Comparison of ENCODE assay signal across 8 mouse cellular contexts in genomic region chr4:43058392-43058752, GRCm38 (mm10). TPM values are rescaled to one million over a fixed set of nuclear protein-coding genes. Genes with fewer than 3 reads are reported as not detected.
DNase-seq lines count a peak whose midpoint lies in the region; ATAC-seq and TF ChIP-seq lines count a peak whose summit lies in the region.

No protein-coding gene starts in this region.

- no peaks in the 10 kb centered on the region for H3K9me3 ChIP-seq in heart, embryonic 10.5 days
- no peaks in the 10 kb centered on the region for H3K9me3 ChIP-seq in limb, embryonic 15.5 days
- H3K9me3 ChIP-seq in stomach, postnatal 0 days (ENCODE audit: control insufficient read depth, low read length) = no peaks in the 10 kb centered on the region

- no peaks in the 10 kb centered on the region for H3K36me3 ChIP-seq in heart, embryonic 10.5 days
- H3K36me3 ChIP-seq in testis, adult 2 months (ENCODE audit: control insufficient read depth, insufficient read depth, low read length) = no peaks in the 10 kb centered on the region
- H3K36me3 ChIP-seq in limb, embryonic 15.5 days = no peaks in the 10 kb centered on the region
- H3K36me3 ChIP-seq in stomach, postnatal 0 days (ENCODE audit: control insufficient read depth, insufficient read depth, low read length) = no peaks in the 10 kb centered on the region

- no peak for DNase-seq in heart, embryonic 10.5 days (ENCODE audit: low spot score)
- DNase-seq in heart, adult 18-20 months = no peak
- DNase-seq in testis, postnatal 14 days (ENCODE audit: low spot score) = no peak
- no peak for DNase-seq in stomach, postnatal 0 days (ENCODE audit: low spot score)
- DNase-seq in cerebellum, adult 8-10 months = no peak
- DNase-seq in thymus, adult 18-20 months = no peak

- peak overlapping the region; percentile 99 for H3K4me2 ChIP-seq in limb, embryonic 15.5 days
- H3K4me2 ChIP-seq in stomach, postnatal 0 days (replicated peaks; ENCODE audit: low read depth) = peak overlapping the region; percentile 78

- H3K4me3 ChIP-seq in heart, embryonic 10.5 days = peak overlapping the region; percentile 77
- peak overlapping the region; percentile 97 for H3K4me3 ChIP-seq in testis, adult 2 months (ENCODE audit: control insufficient read depth, low read depth, low read length)
- H3K4me3 ChIP-seq in limb, embryonic 15.5 days = peak overlapping the region; percentile 63
- peak overlapping the region; percentile 78 for H3K4me3 ChIP-seq in stomach, postnatal 0 days (ENCODE audit: low read depth, low read length)

- WGBS in heart, embryonic 10.5 days = 22% methylated on average over 8 of the region's 8 CpGs
- WGBS in limb, embryonic 15.5 days = 17% methylated on average over 8 of the region's 8 CpGs
- 24% methylated on average over 8 of the region's 8 CpGs for WGBS in stomach, postnatal 0 days

- peaks cover 16% of the 10 kb centered on the region; the same call in 1 of the 2 replicates for H3K27me3 ChIP-seq in heart, embryonic 10.5 days (ENCODE audit: insufficient read depth, poor library complexity, severe bottlenecking)
- no peaks in the 10 kb centered on the region for H3K27me3 ChIP-seq in testis, adult 2 months (ENCODE audit: control insufficient read depth, insufficient read depth, low read length)
- peaks cover 27% of the 10 kb centered on the region for H3K27me3 ChIP-seq in limb, embryonic 15.5 days
- H3K27me3 ChIP-seq in stomach, postnatal 0 days (ENCODE audit: control insufficient read depth, insufficient read depth, low read length) = no peaks in the 10 kb centered on the region

- no peak overlapping the region for H3K9ac ChIP-seq in limb, embryonic 15.5 days
- no peak overlapping the region for H3K9ac ChIP-seq in stomach, postnatal 0 days (ENCODE audit: low read length)

- ATAC-seq in limb, embryonic 15.5 days (ENCODE audit: insufficient number of reproducible peaks, low FRiP score, low TSS enrichment, low read depth) = no peak
- ATAC-seq in stomach, postnatal 0 days (ENCODE audit: low FRiP score, low TSS enrichment) = no peak; the same call in 1 of the 2 replicates

- no peak for TF ChIP-seq CTCF in testis, adult 2 months (IDR thresholded peaks at IDR 0.05; ENCODE audit: control insufficient read depth, insufficient read depth, insufficient replicate concordance, low read depth, low read length)
- no peak for TF ChIP-seq CTCF in stomach, postnatal 0 days (IDR thresholded peaks at IDR 0.05; ENCODE audit: low read depth)

- peaks cover 6% of the 10 kb centered on the region for H3K4me1 ChIP-seq in heart, embryonic 10.5 days
- H3K4me1 ChIP-seq in testis, adult 2 months (ENCODE audit: control insufficient read depth, insufficient read depth, low read length) = peaks cover 7% of the 10 kb centered on the region
- peaks cover 13% of the 10 kb centered on the region for H3K4me1 ChIP-seq in limb, embryonic 15.5 days
- H3K4me1 ChIP-seq in stomach, postnatal 0 days (replicated peaks; ENCODE audit: control insufficient read depth, insufficient read depth) = no peaks in the 10 kb centered on the region

- no peak for TF ChIP-seq POLR2A in testis, adult 2 months (IDR thresholded peaks at IDR 0.05; ENCODE audit: control insufficient read depth, low read depth, low read length)

- no peak for TF ChIP-seq EP300 in stomach, postnatal 0 days (optimal IDR thresholded peaks at IDR 0.05)

- H3K27ac ChIP-seq in heart, embryonic 10.5 days = peak overlapping the region; percentile 93; the same call in 1 of the 2 replicates
- peak overlapping the region; percentile 71; the same call in 1 of the 2 replicates for H3K27ac ChIP-seq in testis, adult 2 months (ENCODE audit: control insufficient read depth, insufficient read depth, low read depth, low read length)
- H3K27ac ChIP-seq in limb, embryonic 15.5 days = no peak overlapping the region
- no peak overlapping the region for H3K27ac ChIP-seq in stomach, postnatal 0 days (replicated peaks)

RNA-seq across cellular contexts. Expression of gene Unc13b, which starts 0.4 kb away (rescaled TPM):
- 7.1 and 8.5 TPM in 2 replicates for polyA plus RNA-seq in heart, embryonic 10.5 days (2016; fragmentation: Nextera tagmentation; extraction: Ambion mirVana)
- 10 to 100 TPM in 1 of 2 experiments, 1 to 10 TPM in 1; 9.0 to 10.9 TPM for total RNA-seq in heart, adult 18-20 months (2021)
- polyA plus RNA-seq in testis, adult 2 months (2012; rRNA removed) = 17.4 and 20.6 TPM in 2 replicates
- polyA plus RNA-seq in limb, embryonic 15.5 days (2015; fragmentation: Nextera tagmentation; extraction: Ambion mirVana) = 2.7 and 2.9 TPM in 2 replicates
- polyA plus RNA-seq in stomach, postnatal 0 days (2015; fragmentation: Nextera tagmentation; extraction: Ambion mirVana) = 3.2 and 4.5 TPM in 2 replicates

RNA-seq across cellular contexts. Expression of gene Fam214b, which starts 12.4 kb away (rescaled TPM):
- polyA plus RNA-seq in heart, embryonic 10.5 days (2016; fragmentation: Nextera tagmentation; extraction: Ambion mirVana) = 12.0 and 12.7 TPM in 2 replicates
- total RNA-seq in heart, adult 18-20 months (2021) = 10 to 100 TPM; 27.7 to 30.7 TPM
- polyA plus RNA-seq in testis, adult 2 months (2012; rRNA removed) = 41.4 and 46.3 TPM in 2 replicates
- 14.4 and 14.9 TPM in 2 replicates for polyA plus RNA-seq in limb, embryonic 15.5 days (2015; fragmentation: Nextera tagmentation; extraction: Ambion mirVana)
- polyA plus RNA-seq in stomach, postnatal 0 days (2015; fragmentation: Nextera tagmentation; extraction: Ambion mirVana) = 9.0 and 10.0 TPM in 2 replicates

RNA-seq across cellular contexts. Expression of gene Stoml2, which starts 26.9 kb away (rescaled TPM):
- 320 and 370 TPM in 2 replicates for polyA plus RNA-seq in heart, embryonic 10.5 days (2016; fragmentation: Nextera tagmentation; extraction: Ambion mirVana)
- 100 to 1,000 TPM; 107 to 113 TPM for total RNA-seq in heart, adult 18-20 months (2021)
- polyA plus RNA-seq in testis, adult 2 months (2012; rRNA removed) = 19.8 and 22.7 TPM in 2 replicates
- 286 and 303 TPM in 2 replicates for polyA plus RNA-seq in limb, embryonic 15.5 days (2015; fragmentation: Nextera tagmentation; extraction: Ambion mirVana)
- polyA plus RNA-seq in stomach, postnatal 0 days (2015; fragmentation: Nextera tagmentation; extraction: Ambion mirVana) = 151 and 157 TPM in 2 replicates

RNA-seq across cellular contexts. Expression of gene Pigo, which starts 32.8 kb away (rescaled TPM):
- polyA plus RNA-seq in heart, embryonic 10.5 days (2016; fragmentation: Nextera tagmentation; extraction: Ambion mirVana) = 18.4 and 21.0 TPM in 2 replicates
- 10 to 100 TPM; 20.5 to 24.4 TPM for total RNA-seq in heart, adult 18-20 months (2021)
- 36.3 and 42.0 TPM in 2 replicates for polyA plus RNA-seq in testis, adult 2 months (2012; rRNA removed)
- 22.7 and 23.1 TPM in 2 replicates for polyA plus RNA-seq in limb, embryonic 15.5 days (2015; fragmentation: Nextera tagmentation; extraction: Ambion mirVana)
- 10.3 and 11.0 TPM in 2 replicates for polyA plus RNA-seq in stomach, postnatal 0 days (2015; fragmentation: Nextera tagmentation; extraction: Ambion mirVana)

RNA-seq across cellular contexts. Expression of gene Fancg, which starts 48.1 kb away (rescaled TPM):
- 13.9 and 18.0 TPM in 2 replicates for polyA plus RNA-seq in heart, embryonic 10.5 days (2016; fragmentation: Nextera tagmentation; extraction: Ambion mirVana)
- total RNA-seq in heart, adult 18-20 months (2021) = 1 to 10 TPM; 1.6 to 2.9 TPM
- polyA plus RNA-seq in testis, adult 2 months (2012; rRNA removed) = 96.4 and 104 TPM in 2 replicates
- polyA plus RNA-seq in limb, embryonic 15.5 days (2015; fragmentation: Nextera tagmentation; extraction: Ambion mirVana) = 20.7 and 26.1 TPM in 2 replicates
- 7.0 and 7.7 TPM in 2 replicates for polyA plus RNA-seq in stomach, postnatal 0 days (2015; fragmentation: Nextera tagmentation; extraction: Ambion mirVana)

Comparison
In these comparisons a context has a peak if more than half of its experiments do, and no peak if none do; other contexts are left out.
1. H3K27ac ChIP-seq: peak in heart, embryonic 10.5 days (single experiment) and testis, adult 2 months (single experiment); none in limb, embryonic 15.5 days (single experiment) and stomach, postnatal 0 days (single experiment).
2. Peak in every context shown above with its lines, with median percentiles within 50 percentile points of each other: H3K4me3 ChIP-seq.